Mouse (Mus musculus): ENCODE measurements around the gene Crtc3.

Gene Crtc3

DNA sequence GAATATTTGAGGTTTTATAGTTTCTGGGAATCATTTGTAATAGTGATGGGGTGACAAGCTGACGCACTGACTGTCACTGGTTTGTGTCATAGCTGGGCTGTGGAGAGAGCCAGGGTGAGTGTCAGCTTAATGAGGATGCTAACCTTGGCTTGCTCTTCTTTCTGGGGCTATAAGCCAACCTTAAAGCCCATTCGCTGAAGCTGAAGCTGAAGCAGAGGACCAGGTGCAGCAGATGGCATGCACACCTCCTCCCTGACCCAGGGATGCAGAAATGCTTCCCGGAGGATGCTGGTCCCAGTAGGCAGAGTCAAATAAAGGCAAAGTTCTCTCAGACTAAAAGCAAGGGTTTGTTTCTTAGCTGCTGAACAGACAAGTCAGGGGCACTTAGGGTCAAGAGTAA is 48.7 kb downstream of the Crtc3 start:
- in situ Hi-C loops (cut with MboI, MseI) = no loop called here

DNA sequence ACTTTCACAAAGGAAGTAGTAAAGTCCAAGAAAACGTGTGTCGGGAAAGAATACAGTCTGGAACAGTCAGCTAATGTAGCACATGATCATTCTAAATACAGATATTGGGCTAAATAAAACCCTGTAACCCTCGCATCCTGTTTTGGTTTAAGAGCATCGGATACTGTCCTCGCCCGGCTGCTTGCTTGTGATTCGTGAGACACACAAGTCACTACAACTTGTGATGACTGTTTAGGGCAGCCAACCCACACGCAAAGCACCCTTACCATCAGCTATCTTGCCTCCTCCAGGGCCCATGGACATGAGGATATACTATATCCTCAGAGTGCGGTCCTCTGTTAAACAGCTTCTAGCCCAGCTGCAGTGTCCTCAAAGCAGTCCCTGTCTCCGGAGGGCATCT is 50.2 kb downstream of the Crtc3 start:
- in situ Hi-C loops (cut with MboI, MseI) = no loop called here

DNA sequence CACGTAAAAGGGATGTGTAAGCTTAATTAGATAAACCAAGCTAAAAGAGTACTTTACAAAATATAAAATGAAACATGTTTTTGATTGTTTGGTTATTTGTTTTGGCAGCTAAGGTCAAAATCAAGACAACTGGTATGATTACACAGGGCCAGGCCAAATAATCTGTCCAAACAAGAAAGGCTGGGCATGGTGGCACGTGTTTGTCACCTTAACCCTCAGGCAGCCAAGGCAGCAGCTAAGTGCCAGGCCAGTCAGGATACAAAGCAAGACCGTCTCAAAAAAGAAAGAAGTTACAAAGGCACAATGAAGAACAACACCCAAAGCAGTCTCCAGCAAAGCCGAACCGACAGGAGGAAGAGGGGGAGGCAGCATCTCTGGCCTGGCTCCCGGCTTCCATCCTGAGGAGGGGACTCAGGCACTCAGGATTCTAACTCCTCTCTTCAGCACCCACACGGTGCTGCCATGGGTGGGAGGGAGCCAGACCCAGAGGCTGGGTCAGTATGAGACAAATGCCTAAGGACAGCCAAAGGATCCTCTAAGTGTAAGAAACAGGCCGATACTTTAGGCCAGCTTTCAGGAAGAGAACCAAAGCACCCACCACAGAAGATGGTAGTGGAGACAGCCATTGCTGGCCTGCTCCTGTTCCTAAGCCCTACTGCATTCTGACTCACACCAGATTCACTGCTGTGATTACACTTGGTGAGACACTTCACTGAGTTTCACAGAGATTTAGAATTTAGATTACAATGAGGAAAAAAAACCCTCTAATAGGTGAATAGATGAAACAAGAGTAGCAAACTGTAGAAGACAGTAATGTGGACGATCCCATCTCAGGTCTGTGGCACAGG is 51.5 kb downstream of the Crtc3 start:
- in situ Hi-C loops (cut with MboI, MseI) = no loop called here

DNA sequence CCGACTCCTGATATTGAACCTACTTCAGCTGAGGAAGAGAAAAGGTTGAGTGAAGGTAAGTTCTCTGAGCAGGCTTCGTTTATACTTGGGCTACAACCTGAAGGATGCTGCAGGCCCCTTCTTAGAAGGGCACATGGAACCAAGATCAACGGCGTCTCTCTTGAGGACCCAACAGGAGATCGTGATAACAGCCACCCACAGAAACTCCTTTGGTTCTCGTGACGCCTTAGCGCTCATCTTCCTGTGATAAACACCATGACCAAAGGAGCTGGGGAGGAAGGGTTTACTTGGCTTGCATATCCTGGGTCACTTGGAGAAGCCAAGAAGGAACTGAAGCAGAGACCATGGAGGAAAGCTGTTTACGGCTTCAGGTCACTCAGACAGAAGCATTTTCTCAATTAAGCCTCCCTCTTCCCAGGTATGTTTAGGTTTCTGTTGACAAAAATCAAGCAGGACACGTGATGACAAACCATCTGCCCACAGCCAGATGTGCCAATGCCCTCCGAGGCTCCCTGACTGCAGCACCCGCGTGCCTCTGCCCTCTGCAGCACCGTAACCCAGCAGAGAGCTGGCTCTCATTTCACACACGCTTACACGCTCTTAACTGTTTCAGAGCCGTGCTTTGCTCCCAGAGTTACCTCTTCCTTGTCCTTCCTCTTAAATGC is 52.3 kb downstream of the Crtc3 start:
- in situ Hi-C loops (cut with MboI, MseI) = no loop called here

DNA sequence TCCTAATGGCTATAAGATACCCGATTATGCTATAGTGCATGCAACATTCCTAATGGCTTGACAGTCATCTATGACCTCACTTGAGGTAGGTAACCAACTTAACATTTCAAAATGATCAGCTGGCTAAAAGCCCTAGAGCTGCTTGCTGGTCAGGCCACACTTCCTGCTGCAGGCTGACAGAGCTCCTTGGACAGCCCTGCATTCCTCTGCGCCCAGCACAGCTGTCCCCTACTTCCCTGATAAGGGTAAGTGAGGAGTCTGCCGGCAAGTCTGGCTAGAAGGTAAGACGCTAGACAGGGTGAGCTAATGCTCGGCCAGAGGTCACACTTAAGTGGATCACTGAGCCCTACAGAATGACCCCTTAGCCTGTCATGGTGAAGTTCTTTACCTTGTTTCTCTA is 52.8 kb downstream of the Crtc3 start:
- in situ Hi-C loops (cut with MboI, MseI) = no loop called here

DNA sequence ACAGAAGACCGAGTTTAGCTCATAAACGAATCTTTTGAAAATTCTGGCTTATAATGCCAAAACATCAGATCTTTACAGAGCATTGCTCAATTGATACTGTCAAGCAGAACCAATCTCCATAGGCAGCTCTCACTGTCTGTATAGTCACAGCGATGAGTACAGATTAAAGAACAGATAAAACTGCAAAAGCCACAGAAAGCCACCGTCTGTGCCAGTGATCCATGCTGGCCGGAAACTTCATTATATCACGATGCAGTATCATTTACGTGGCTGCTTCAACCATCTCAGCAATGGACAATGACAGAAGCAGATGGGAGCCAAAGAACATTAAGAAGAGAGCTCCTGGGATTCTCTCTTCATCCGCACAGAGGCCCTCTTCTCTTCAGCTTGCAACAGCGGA is 53.9 kb downstream of the Crtc3 start:
- in situ Hi-C loops (cut with MboI, MseI) = no loop called here

DNA sequence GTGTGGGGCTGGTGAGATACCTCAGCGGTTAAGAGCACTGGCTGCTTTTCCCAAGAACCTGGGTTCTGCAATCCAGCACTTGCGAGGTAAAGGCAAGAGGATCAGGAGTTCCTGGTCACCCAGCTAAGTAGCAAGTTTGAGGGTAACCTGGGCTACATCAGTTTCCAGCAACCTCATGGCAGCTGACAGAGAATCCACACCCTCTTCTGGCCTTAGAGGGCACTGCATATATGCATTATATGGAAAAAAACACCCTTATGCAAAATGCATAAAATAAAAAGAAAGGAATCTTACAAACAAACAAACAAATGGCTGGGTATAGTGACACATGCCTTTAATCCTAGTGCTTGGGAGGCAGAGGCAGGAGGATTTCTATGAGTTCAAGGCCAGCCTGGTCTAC is 55.0 kb downstream of the Crtc3 start:
- in situ Hi-C loops (cut with MboI, MseI) = no loop called here

DNA sequence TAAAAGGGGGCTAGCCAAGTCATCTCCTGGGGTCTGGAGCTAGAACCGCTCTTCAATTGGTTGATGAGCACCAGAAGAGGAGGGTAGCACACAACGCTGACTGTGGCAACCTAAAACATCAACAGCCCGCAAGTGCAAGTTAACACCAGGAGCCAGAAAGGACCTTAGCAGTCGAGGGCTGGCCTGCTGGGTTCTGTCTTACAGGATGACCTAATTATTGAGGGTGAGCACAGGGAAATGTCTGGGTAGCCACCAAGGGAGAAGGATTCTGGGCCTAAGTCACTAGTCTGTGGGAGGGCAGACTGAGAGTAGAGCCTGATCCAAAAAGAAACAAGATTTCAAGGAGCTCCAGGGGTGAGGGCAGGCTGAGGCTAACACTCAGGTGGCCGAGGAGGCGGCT is 56.7 kb downstream of the Crtc3 start:
- in situ Hi-C loops (cut with MboI, MseI) = no loop called here

DNA sequence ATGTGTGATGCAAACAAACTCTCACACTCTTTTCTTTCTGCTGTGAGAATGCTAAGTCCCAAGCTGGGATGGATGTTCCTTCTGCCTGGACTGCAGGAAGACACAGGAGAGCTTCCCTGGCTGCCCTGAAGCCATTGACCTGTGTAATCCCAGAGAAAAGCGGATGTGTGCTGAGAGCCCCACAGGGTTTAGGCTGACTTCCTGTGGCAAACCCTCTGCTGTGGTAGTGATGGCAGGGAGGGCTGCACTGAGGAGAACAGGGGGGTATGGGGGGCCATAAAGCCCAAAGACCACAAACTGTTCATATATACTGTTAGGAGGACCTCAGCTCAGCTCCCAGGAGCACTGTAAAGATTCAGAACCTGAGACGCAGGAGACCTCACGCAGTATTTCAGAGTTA is 57.3 kb downstream of the Crtc3 start:
- in situ Hi-C loops (cut with MboI, MseI) = no loop called here

DNA sequence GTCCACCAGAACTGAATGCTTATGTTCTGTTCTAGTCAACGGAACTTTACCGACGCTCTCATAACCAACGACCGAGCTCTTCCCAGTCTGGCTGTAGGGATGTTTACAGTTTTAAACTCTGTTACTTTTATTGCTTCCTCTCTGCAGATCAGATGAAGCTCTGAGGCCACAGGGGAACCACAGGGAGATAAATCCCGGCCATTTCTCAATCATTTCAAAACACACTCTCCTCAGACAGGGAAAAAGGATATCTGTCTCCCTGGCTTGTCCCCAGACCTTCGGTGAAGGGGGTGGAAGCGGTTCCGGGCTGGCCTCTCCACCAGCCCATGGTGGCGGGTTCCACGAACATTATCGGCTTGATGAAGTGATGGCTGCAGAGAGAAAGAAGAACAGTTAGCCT is 59.3 kb downstream of the Crtc3 start:
- in situ Hi-C loops (cut with MboI, MseI) = no loop called here

DNA sequence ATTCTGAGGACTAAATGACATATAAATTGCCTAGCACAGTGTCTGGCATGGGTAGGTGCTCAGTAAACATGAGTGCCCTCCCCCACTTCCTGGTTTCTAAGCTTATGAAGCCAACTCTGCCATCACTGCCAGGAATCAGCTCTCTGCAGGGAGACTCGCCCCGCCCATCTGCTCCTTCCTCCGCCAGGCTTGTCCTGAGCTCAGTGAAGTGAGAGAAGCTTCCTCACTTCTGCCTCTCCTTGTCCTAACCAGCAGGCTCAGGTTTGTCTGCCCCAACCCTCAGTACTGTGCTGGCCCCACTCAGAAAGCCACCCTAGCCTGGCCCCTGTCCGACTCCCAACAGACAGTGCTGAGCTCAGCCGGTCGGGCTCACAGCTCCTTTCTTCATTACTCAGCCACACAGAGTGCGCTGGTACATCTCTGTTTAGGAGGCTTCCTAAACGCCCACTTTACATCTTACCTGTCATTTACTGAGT is 59.9 kb downstream of the Crtc3 start:
- in situ Hi-C loops (cut with MboI, MseI) = no loop called here

DNA sequence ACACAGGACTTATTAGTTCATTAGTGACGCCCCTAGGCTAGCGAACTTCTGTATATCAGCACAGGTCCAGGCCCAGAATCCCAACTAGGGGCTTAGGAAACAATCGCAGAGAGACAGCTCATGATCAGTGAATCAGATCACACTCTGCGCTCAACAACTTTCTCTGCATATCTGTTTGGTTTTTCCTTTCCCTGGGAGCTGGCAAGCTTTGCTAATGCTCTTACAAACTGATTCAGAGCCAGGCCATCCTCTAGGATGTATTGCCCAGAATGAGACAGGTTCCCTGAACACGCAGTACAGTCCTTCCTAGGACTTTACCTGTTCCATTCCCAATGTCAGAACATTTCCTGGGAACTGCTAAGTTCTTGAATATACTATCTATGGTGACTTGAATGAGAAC is 61.7 kb downstream of the Crtc3 start:
- in situ Hi-C loops (cut with MboI, MseI) = no loop called here

DNA sequence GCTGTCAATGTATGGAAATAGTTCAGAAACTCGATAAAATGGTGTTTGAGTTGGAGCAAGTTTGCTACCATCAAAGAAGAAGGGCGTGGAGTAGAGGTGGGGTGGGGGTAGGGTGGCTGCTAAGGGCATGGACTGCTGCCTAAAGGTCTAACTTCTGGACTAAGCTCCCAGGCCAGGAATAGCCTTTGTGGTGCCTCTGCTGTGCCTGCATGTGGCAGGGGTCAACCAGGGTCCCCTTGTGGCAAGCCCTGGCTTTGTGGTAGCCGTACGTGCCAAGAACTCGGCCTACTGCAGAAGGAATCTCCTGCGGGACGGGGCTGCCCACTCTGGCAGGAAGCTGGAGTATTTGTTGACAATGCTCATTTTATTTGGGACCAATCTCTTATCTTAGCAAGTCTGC is 62.8 kb downstream of the Crtc3 start:
- in situ Hi-C loops (cut with MboI, MseI) = no loop called here

DNA sequence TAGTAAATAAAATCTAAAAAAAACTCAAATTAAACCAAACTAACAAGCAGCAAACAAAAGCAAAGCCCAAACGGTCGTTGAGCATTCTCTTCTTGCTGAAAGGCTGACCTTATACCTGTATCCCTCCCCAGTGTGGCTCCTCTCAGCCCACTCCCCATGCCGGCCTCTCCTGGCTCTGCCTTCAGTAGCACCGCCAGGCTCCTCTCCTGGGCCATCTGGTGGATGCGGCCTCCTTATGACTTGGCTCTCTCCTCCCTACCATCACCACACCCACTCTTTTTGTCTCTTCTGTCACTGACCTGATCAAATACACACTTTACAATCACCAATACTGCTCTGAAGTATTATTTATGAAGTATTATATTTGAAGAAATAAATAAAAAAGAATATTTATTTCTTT is 65.4 kb downstream of the Crtc3 start:
- in situ Hi-C loops (cut with MboI, MseI) = no loop called here

DNA sequence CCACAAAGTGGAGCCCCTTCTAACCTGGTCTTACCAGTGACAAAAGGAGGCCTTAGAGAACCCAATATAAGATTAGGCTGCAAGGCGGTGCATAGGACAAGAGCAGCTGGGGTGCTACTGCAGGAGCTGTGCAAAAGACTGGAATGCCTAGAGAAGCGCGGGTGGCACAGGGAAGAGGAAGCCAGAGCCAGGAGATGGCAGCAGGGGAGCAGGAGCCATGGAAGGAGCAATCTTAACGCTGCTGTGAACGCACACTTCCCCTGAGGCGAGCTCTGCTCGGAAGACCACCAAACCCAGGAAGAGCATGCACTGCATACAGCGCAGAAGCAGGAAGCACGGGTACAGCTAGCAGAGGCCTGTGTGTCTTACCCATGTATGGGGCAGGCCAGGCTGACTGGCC is 72.6 kb downstream of the Crtc3 start:
- in situ Hi-C loops (cut with MboI, MseI) = no loop called here

DNA sequence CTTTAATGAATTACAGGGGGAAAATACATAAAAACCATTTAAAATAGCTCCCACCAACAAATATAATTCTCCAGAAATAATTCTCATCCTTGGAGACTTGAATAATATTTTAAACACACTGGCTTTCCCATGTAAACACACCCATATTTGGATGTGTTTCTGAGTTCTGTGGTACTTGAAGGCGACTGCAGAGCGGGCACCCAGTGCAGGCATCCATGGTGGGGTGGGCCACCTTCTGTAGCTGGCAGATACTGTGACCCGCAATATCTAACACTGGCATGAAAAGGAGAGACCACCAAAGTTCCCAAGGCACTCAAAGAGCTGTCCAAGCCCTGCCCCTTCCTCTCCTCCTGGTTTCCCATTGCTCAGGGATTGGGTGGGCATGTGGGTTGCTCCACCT is 74.6 kb downstream of the Crtc3 start:
- in situ Hi-C loops (cut with MboI, MseI) = no loop called here

DNA sequence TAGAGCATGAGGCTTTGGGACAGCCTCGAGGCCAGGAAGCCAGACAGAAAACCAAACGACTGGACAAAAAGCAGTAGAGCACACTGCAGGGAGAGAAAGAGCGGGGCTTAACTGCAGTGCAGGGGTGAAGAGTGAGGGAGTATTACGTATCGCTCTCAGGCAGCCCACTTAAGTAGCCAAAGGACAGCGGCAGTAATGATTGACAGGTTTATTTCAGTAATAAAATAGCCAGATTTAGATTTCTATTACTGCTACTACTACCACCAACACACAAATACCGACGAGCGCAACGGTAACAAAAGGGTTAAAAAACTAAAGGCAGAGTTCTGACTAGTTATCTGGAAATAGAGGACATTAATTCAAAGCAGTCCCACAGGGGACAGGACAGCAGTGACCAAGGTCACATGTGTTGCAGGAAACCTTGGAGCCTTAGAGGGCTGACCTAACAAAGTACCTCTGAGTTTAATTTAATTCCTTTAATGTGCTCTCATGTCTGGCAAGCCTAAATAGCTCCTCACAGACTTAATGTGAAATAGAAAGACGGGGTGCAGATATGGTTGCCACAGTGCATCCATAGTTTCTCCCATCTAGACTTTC is 76.4 kb downstream of the Crtc3 start:
- in situ Hi-C loops (cut with MboI, MseI) = no loop called here

DNA sequence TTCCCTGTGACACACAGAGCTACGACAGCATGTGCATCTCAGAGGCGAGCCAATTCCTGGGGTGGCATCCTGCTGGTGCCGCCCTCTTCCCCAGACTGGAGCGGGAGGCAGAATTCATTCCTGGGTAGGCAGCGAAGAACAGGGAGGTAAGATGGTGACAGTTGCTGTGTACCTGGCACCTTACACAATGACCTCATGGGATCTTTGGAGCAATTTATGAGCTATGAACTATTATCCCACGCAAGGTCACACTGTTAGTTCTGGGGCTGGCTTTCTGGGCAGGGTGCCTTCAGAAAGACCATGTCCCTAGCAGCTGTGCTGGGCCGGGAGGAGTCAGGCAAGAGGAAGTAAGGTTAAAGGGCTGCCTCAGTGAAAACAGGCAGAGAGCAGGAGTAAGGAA is 77.0 kb downstream of the Crtc3 start:
- in situ Hi-C loops (cut with MboI, MseI) = no loop called here

DNA sequence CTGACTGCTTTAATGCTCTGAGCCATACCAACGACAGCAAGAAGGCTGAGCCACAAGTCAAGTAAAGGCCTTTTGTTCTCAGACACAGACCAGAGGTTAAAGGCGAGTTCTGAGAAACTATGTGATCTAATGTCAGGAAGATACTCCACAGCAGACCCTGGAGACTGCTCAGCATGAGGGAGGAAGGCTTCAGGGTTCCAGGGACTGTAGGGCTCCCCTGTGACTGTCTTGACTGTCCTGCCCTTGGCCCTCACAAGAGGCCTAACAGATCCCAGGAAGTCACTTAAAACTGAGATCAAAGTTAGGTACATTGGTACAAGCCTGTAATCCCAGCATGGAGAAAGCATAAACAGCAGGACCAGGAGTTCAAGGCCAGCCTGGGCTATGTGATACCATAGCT is 81.2 kb downstream of the Crtc3 start:
- in situ Hi-C loops (cut with MboI, MseI) = no loop called here

DNA sequence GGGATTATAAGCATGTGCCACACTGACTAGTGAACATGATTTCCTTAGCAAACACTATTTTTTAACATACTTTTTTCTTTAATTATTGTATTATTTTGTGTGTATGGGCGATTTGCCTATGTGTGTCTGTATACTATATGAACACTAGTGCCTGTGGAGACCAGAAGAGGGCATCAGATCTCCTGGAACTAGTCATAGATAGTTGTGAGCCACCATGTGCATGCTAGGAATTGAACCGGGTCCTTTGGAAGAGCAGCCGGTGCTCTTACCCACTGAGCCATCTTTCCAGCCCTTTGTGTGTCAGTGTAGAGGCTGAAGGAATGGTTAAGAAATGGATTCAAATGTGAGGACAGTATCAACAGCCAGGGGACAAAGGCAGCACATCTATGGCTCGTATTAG is 82.2 kb downstream of the Crtc3 start:
- in situ Hi-C loops (cut with MboI, MseI) = no loop called here

DNA sequence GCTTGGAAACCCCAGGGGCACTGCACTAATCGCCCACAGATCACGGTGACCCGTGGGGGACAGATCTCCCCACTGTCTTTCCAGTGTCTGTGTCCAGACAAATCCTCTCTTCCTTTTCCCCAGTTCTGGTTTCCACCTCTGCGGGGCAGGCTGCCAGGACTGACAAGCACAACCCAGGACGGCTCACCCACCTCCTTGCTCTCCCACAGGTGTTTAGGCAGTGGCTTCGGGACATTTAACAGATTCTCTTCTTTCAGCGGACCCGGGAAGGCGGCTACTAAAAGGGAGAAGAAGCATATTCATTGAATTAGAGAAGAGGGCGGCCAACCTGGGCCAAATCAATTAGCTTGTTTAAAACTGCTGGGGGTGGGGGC is 83.1 kb downstream of the Crtc3 start:
- in situ Hi-C loops (cut with MboI, MseI) = no loop called here

DNA sequence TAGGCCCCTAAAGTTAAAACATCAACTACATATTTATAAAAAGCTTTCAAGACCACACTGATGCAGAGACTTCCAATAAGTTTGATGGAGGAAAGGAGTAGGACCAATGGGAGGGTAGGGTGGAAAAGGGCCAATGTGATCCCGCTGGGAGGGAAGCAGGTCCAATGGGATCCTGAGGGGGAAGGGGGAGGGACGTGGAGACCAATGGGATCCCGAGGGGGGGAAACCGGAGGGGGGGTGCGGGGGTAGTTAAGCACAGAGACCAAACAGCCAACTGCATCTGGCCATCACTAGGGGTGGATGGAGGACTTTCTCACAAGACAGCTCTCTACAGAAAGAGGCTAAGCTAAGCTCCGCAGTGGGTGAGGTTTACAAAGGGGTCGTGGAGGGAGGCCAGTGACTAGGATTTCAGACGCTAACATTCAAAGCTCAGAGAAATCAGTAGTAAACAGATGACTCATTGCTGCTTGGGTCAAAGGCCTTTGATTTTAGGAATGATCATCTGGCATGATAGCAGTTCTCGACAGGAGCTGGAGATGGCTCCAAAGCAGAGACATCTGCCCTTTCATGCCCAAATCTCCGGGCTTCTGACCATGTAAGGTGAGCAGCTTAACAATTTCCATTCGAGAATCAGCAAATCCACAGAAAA is 83.6 kb downstream of the Crtc3 start:
- in situ Hi-C loops (cut with MboI, MseI) = no loop called here

DNA sequence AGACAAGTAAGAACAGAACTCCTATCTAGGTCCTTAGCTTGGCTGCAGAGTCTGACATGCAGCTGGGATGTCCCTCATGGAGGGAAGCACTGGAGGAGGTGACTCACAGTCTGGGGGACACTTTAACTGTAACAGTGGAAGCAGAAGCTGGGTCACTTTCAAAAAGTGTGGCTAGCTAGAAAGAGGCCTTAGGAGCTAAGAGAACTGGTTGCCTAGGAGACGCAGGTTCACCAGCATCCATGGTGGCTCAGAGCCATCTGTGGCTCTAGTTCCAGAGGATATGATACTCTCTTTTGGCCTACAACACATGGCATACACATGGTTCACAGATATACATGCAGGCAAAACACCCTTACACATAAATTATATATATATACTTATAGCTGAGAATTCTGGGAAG is 86.1 kb downstream of the Crtc3 start:
- in situ Hi-C loops (cut with MboI, MseI) = no loop called here
